Comparison of ENCODE assay signal across 8 mouse cellular contexts in genomic region chr16:17201977-17202376, GRCm38 (mm10). TPM values are rescaled to one million over a fixed set of nuclear protein-coding genes. Genes with fewer than 3 reads are reported as not detected.
A peak's percentile ranks its signal among the peaks of the same experiment; 100 is the strongest.
DNase-seq lines count a peak whose midpoint lies in the region; ATAC-seq and TF ChIP-seq lines count a peak whose summit lies in the region.

No protein-coding gene starts in this region.

- no peak overlapping the region for H3K9ac ChIP-seq in kidney, embryonic 16.5 days (replicated peaks; ENCODE audit: low read length)

- H3K79me2 ChIP-seq in myocyte (ENCODE audit: control insufficient read depth, insufficient read depth), result peaks cover 41% of the 10 kb centered on the region

- H3K9me3 ChIP-seq in kidney, embryonic 16.5 days (ENCODE audit: low read length), result no peaks in the 10 kb centered on the region

- H3K4me3 ChIP-seq in kidney, embryonic 16.5 days (ENCODE audit: low read length), result no peak overlapping the region
- peak overlapping the region; percentile 85 for H3K4me3 ChIP-seq in myocyte

- 0 out of 2 replicates have a peak, but pooled peaks cover 3% of the 10 kb centered on the region for H3K36me3 ChIP-seq in kidney, embryonic 16.5 days (ENCODE audit: insufficient read depth, low read length)
- H3K36me3 ChIP-seq in myocyte (ENCODE audit: control insufficient read depth, insufficient read depth), result no peaks in the 10 kb centered on the region

- WGBS in kidney, embryonic 16.5 days, result 44% methylated on average over 2 of the region's 2 CpGs

- peak; percentile 62; the same call in 1 of the 2 replicates for ATAC-seq in kidney, embryonic 16.5 days (ENCODE audit: low FRiP score, low TSS enrichment)
- ATAC-seq in cerebellum, adult (ENCODE audit: insufficient number of reproducible peaks, low FRiP score, low TSS enrichment), result no peak

- peaks cover 12% of the 10 kb centered on the region for H3K4me1 ChIP-seq in kidney, embryonic 16.5 days (ENCODE audit: insufficient read depth, low read length)

- H3K27me3 ChIP-seq in kidney, embryonic 16.5 days (ENCODE audit: insufficient read depth, low read length), result no peaks in the 10 kb centered on the region
- no peaks in the 10 kb centered on the region for H3K27me3 ChIP-seq in myocyte (ENCODE audit: control insufficient read depth, insufficient read depth, insufficient read length)

- DNase-seq in kidney, adult 8-10 months, result no peak
- peak; percentile 41 for DNase-seq in R1 (ENCODE audit: low read depth, low spot score)
- DNase-seq in gonadal fat pad, adult 2 months (ENCODE audit: low read depth), result peak; percentile 67
- DNase-seq in gastrocnemius, adult 8-10 months (ENCODE audit: low spot score in 2 of 2), result no peak
- DNase-seq in thymus, postnatal 10 days (ENCODE audit: low spot score in 2 of 2), result no peak

- no peak for TF ChIP-seq POLR2A in myocyte (IDR thresholded peaks at IDR 0.05; ENCODE audit: insufficient read length, low read depth)

- H3K4me2 ChIP-seq in kidney, embryonic 16.5 days (replicated peaks; ENCODE audit: low read depth, low read length), result no peak overlapping the region
- H3K4me2 ChIP-seq in myocyte (ENCODE audit: low read depth), result no peak overlapping the region

- H3ac ChIP-seq in myocyte (ENCODE audit: control insufficient read depth, insufficient read length), result no peak overlapping the region

- H3K27ac ChIP-seq in kidney, embryonic 16.5 days (ENCODE audit: low read length), result peak overlapping the region; percentile 40; the same call in 1 of the 2 replicates

TF ChIP-seq in myocyte, 11 proteins besides CTCF, POLR2A, EP300 and RAD21:
- TF ChIP-seq MYOG (IDR thresholded peaks at IDR 0.05; ENCODE audit: control insufficient read depth in 1 of 3, insufficient read depth in 1 of 3, insufficient read length in 2 of 3, low read depth in 2 of 3) (no peak), E2F4 (IDR thresholded peaks at IDR 0.05; ENCODE audit: insufficient read depth) (no peak), POLR2AphosphoS2 (IDR thresholded peaks at IDR 0.05; ENCODE audit: insufficient read length, low read depth) (no peak), MYOD1 (IDR thresholded peaks at IDR 0.05; ENCODE audit: control insufficient read depth in 1 of 3, insufficient read length in 2 of 3, low read depth in 2 of 3) (no peak), USF1 (IDR thresholded peaks at IDR 0.05; ENCODE audit: low read depth) (no peak), TCF12 (IDR thresholded peaks at IDR 0.05; ENCODE audit: insufficient read depth, poor library complexity, severe bottlenecking) (no peak), REST (IDR thresholded peaks at IDR 0.05; ENCODE audit: insufficient read depth, insufficient read length) (no peak), TCF3 (IDR thresholded peaks at IDR 0.05; ENCODE audit: insufficient read length, low read depth) (no peak), MAX (IDR thresholded peaks at IDR 0.05; ENCODE audit: low read depth) (no peak)

RNA-seq across cellular contexts. Expression of gene Ube2l3, which starts 0.5 kb away (rescaled TPM):
- polyA plus RNA-seq in kidney, embryonic 16.5 days (2015; fragmentation: Nextera tagmentation; extraction: Ambion mirVana), result 332 and 350 TPM in 2 replicates
- 48.4 and 51.4 TPM in 2 replicates for polyA plus RNA-seq in gonadal fat pad, adult 2 months (2012; rRNA removed)
- polyA plus RNA-seq in myocyte (2012; fragmentation: generic; extraction: Trizol), result 124 TPM
- total RNA-seq in gastrocnemius, adult 8-10 months (2022), result 100 to 1,000 TPM; 119 to 134 (median 127) TPM

RNA-seq across cellular contexts. Expression of gene Rimbp3, which starts 6.4 kb away (rescaled TPM):
- 0.36 and 0.51 TPM in 2 replicates for polyA plus RNA-seq in kidney, embryonic 16.5 days (2015; fragmentation: Nextera tagmentation; extraction: Ambion mirVana)
- polyA plus RNA-seq in gonadal fat pad, adult 2 months (2012; rRNA removed), result 0.36 and 0.88 TPM in 2 replicates
- 0.07 TPM for polyA plus RNA-seq in myocyte (2012; fragmentation: generic; extraction: Trizol)
- total RNA-seq in gastrocnemius, adult 8-10 months (2022), result under 1 TPM in 2 of 4 experiments, not detected in 2; 0.05 TPM

RNA-seq across cellular contexts. Expression of gene Hic2, which starts 31.4 kb away (rescaled TPM):
- 4.9 and 5.4 TPM in 2 replicates for polyA plus RNA-seq in kidney, embryonic 16.5 days (2015; fragmentation: Nextera tagmentation; extraction: Ambion mirVana)
- polyA plus RNA-seq in gonadal fat pad, adult 2 months (2012; rRNA removed), result 2.6 and 3.4 TPM in 2 replicates
- polyA plus RNA-seq in myocyte (2012; fragmentation: generic; extraction: Trizol), result 1.1 TPM
- total RNA-seq in gastrocnemius, adult 8-10 months (2022), result 1 to 10 TPM; 1.1 to 1.5 (median 1.4) TPM

RNA-seq across cellular contexts. Expression of gene Ccdc116, which starts 54.9 kb away (rescaled TPM):
- polyA plus RNA-seq in kidney, embryonic 16.5 days (2015; fragmentation: Nextera tagmentation; extraction: Ambion mirVana), result 0.31 and 0.36 TPM in 2 replicates
- polyA plus RNA-seq in gonadal fat pad, adult 2 months (2012; rRNA removed), result 0.84 and 1.5 TPM in 2 replicates
- 0.17 TPM for polyA plus RNA-seq in myocyte (2012; fragmentation: generic; extraction: Trizol)
- under 1 TPM in 1 of 4 experiments, not detected in 3; 0.10 TPM for total RNA-seq in gastrocnemius, adult 8-10 months (2022)

RNA-seq across cellular contexts. Expression of gene Ydjc, which starts 57.6 kb away (rescaled TPM):
- 7.2 and 7.8 TPM in 2 replicates for polyA plus RNA-seq in kidney, embryonic 16.5 days (2015; fragmentation: Nextera tagmentation; extraction: Ambion mirVana)
- 3.8 and 5.3 TPM in 2 replicates for polyA plus RNA-seq in gonadal fat pad, adult 2 months (2012; rRNA removed)
- 8.2 TPM for polyA plus RNA-seq in myocyte (2012; fragmentation: generic; extraction: Trizol)
- total RNA-seq in gastrocnemius, adult 8-10 months (2022), result under 1 TPM in 1 of 4 experiments, not detected in 3; 0.22 TPM

Comparison
In these comparisons a context has a peak if more than half of its experiments do, and no peak if none do; other contexts are left out.
1. DNase-seq: peak in R1 (single experiment) and gonadal fat pad, adult 2 months (single experiment); none in kidney, adult 8-10 months (0 of 2), gastrocnemius, adult 8-10 months (0 of 2) and thymus, postnatal 10 days (0 of 2).